Mouse (Mus musculus) embryonic fibroblast, embryonic 13.5 days (primary cell): ENCODE data around the gene Slc26a8.

ENCODE experiments used
- CTCF ChIP-seq: IDR thresholded peaks from 2 replicates; pipeline ENCODE4 v1.5.1; 2011; ENCODE audit warnings: mild to moderate bottlenecking, control low read depth, low read length, moderate library complexity, borderline replicate concordance; ENCODE audit not compliant: insufficient read depth
- POLR2A ChIP-seq: IDR thresholded peaks from 2 replicates; pipeline ENCODE4 v1.6.1; 2011; ENCODE audit warnings: low read depth, mild to moderate bottlenecking, control low read depth, low read length, moderate library complexity

DNA sequence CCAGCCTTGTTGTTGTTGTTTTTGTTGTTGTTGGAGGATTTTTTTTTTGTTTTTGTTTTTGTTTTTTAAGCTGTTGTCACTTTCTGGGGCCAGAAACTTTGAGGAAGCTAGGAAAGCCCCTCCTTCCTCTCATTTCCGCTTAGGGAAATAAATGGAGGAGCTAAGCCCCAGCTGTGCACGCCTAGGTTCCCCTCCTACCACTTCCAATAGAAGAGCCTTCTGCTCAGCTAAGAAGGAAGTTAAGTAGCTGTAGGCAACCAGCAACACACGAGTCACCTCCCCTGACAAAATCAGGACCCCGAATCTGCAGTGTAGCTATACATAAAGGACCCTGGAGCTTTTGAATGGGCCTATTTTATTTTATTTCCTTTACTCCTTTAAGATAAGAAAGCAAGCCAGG, 47.9 kb upstream of the Slc26a8 start:
- TF ChIP-seq CTCF: no peak
- no peak for TF ChIP-seq POLR2A
